Mouse (Mus musculus) granulocyte monocyte progenitor cell, adult 5-6 weeks (primary cell): ENCODE data around the gene Immp1l. TPM values are rescaled to one million over a fixed set of nuclear protein-coding genes. Genes with fewer than 3 reads are reported as not detected.

ENCODE experiments used
- ATAC-seq: replicated peaks from 2 replicates; pipeline ENCODE4 v1.8.0; 2016; ENCODE audit warnings: mild to moderate bottlenecking, moderate TSS enrichment, inconsistent platforms; ENCODE audit not compliant: poor library complexity, severe bottlenecking
- total RNA-seq, 2 experiments: library from RNA; stranded (forward) in 1 of 2; stranded (reverse) in 1 of 2; fragments of 200-712, 200-1000 nt in 1 of 2; fragments of >200 nt in 1 of 2; fragmentation: Nextera tagmentation in 1 of 2; gene quantifications; 2 replicates each; pipeline ENCODE4 v1.2.3; 2014 to 2017

Immp1l gene
- total RNA-seq (2014; fragmentation: Nextera tagmentation): 53.8 and 59.1 TPM in 2 replicates
- 39.6 and 55.8 TPM in 2 replicates for total RNA-seq (2017)

GRCm38 (mm10) chr2:105903896-105904756 lies at the start of gene Immp1l, which contains the start of gene Elp4:
Immp1l (plus strand) TSS chr2:105904638.
Elp4 (minus strand) TSS chr2:105904564.
- peak; percentile 98 for ATAC-seq

DNA sequence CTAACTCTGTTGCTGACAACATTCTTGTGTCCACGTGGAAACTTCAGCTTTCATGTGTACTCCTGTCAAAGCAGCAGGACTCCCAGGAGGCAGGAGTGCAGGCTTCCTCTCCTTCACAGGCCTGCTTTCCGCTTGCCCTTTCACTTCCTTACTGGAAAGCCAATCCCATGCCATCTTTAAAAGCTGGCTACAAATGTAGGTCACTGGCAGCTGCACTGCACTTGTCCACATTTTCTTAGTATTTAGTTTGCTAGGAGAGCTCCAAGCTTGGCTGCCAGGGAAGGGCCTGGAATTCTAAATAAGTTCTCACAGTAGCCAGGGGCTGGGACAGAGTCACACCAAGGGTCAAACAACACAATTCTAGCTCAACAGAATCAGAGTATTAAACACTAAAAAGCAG lies 49.7 kb upstream of the Immp1l start:
- no peak for ATAC-seq

DNA sequence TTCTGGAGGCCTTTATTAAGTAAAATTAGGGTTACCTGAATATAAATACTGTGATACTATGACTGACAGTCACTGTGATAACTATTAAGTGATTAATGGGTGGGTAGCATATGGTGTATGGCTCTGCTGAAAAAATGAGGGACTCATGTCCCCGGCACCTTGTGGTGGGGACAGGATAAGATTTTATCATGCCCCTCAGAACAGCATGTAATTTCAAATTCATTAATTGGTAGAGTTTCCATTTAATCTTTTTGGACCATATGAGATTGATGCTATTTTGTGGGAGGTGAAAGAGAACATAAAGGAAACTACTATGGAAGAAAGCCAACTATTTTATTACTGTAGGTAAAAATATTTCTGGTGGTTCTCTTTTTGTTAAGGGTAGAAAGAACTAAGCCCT lies 31.0 kb upstream of the Immp1l start:
- ATAC-seq: no peak

DNA sequence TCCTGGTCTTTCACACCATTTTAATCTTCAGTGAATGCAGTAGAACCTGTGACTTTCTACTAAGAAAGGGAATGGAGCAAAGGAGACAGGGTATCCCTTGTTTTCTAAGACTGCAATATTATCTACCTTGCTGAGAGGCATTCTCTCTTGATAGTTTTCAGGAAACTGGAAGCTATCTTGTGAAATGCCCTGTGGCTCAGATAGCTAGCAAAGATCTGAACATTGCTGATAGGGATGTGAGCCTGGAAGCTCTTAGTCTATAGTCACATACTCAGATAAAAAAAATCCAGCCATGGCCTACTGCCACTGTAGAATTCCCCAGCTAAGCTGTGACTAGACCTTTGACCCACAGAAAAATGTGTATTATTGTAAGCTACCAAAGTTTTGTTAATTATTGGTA lies 13.6 kb upstream of the Immp1l start:
- no peak for ATAC-seq

GRCm38 (mm10) chr2:105904757-105905146 lies 314 bp downstream of the Immp1l start:
- peak; percentile 37 for ATAC-seq

- no peak for ATAC-seq
These were observed 3.9 kb downstream of the Immp1l start for GRCm38 (mm10) chr2:105908351-105908750.

- 0 out of 2 replicates have a peak, but pooled peaks have one; percentile 14 for ATAC-seq
These were observed 6.2 kb downstream of the Immp1l start for GRCm38 (mm10) chr2:105910611-105911010.

DNA sequence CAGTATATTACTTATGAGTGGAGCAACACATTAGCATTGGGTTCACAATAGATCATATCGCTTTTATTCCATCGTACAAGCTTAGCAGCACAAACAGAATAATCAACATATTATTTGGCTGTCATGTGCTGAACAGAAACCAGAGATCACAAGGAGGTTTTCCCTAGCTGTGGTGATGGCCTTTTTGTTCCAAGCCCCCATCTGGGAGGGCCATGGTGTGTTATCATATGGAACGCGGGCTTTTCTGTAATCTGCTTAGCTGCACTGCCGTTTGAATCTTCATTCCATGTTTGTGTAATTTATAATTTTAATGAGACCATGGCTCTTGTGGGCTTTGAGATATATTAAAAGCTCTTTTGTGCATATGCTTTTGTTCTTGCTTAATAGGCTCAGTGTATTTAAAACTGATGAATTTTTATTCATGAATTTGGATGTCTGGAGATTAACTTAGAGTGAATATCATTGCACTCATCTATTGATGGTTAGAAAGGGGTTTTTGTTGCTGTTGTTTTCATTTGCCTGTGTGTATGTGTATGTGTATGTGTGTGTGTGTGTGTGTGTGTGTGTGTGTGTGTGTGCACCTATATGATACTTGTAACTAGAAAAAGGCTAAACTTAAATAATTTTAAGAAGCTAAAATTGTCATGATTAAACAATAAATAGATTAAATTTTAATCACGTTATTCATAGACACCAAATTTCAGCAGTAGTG lies 9.4 kb downstream of the Immp1l start:
- no peak for ATAC-seq

DNA sequence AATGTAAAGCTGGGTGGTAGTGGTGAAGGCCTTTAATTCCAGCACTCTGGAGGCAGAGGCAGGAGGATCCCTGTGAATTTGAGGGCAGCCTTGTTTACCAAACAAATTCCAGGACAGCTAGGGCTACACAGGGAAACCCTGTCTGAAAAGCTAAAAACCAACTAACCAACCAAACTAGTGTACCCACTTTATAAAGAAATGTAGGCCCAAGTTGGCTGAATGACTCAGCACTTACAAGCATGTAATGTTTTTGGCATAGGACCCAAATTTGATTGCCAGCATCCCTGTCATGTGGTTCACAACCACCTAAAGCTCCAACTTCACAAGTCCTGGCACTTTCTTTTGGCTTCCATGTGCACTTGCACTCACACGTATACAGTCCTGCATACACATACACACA lies 12.2 kb downstream of the Immp1l start:
- no peak for ATAC-seq

DNA sequence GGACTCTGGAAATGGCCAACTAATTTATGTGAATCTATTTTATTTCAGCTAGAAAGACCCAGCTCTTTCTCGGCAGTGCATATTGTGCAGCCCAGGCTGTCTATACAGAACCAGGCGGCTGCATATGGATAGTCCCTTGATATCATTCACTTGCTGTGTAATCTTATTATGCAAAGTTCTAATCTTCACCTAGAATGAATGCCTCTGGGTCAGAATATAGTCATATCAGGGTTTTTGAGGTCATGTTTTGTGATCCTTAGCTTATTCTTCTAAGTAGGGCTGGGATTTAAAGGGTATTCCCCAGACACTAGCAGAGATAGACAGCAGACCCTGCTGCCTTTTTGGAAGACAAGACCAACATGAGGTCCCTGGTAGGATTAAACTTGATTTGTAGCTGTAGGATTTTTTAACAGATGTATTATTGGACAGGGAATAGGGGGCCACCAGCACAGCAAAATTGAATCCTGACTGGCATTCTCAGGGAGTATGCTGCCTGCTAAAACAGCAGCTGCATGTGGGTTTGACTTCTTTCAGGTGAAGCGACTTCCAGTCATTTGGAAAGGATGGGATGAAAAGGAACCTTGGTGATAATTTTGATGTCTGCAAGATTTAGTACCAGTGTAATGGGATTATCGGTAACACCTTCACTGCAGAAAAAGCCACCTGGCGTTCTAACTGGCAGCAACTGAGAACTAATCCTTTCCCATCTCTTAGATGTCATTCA lies 13.3 kb downstream of the Immp1l start:
- no peak for ATAC-seq

DNA sequence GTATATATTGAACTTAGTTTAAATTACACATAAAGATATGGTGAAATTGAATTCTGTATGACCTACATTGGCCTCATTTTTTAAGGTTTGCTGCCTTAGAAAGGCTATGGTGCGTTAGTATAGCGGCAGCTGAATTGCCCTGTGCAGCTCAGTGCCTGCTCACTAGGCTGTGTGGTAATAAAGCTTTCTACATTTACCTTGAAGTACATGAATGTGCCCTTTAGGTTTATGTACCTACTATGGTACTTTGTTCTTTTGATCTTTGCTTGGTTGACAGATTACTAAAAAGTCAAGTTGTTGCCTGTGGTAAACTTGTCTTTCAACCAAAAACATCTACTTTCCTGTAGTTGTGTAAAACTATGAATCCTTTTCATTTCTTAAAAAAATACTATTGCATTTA lies 45.7 kb downstream of the Immp1l start:
- ATAC-seq: no peak

DNA sequence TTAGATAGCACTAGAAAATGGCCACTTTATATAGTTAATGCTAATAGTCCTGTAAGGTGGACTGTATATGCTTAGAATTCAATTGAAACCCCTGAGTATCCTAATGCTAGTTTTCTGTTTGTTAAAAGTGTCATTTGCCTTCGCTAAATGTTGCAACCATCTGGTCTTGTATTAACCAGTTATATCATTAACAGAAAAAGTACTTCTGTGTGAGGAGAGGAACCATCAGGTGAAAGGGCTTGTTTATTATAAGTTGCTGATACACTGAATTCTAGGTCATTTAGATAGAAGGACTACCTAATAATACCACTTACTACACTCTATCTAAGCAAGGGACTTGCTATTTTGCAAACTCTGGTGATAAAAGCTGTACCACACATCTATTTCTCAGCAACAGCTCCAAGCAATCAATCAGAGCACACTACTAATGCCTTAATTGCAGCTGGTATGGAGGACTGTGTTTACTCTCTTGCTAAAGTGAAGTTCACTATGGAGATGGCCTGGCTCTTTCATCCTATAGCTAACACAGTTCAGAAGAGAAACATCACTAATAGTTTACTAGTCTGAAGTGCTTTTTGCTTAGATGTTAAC lies 47.0 kb downstream of the Immp1l start:
- ATAC-seq: no peak

- no peak for ATAC-seq
These were observed 49.4 kb downstream of the Immp1l start for GRCm38 (mm10) chr2:105953862-105954261.

DNA sequence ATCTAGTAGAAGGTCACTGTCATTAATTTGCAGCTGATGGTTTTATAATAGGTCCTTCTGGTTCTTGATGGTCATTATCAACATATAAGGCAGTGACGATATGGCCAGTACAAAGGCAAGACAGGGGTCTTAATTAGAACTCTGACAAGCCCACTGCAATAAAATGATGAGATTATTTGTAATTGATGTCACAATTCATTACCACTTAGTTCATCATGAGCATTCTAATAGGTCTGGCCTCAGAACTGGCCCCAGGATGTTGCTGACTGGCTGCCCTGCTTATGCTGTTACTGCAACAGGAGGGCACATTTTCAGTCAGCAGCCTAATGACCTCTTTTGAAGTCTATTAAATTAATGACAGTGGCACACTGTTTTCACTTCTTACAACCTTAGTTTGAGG lies 59.0 kb downstream of the Immp1l start:
- no peak for ATAC-seq

DNA sequence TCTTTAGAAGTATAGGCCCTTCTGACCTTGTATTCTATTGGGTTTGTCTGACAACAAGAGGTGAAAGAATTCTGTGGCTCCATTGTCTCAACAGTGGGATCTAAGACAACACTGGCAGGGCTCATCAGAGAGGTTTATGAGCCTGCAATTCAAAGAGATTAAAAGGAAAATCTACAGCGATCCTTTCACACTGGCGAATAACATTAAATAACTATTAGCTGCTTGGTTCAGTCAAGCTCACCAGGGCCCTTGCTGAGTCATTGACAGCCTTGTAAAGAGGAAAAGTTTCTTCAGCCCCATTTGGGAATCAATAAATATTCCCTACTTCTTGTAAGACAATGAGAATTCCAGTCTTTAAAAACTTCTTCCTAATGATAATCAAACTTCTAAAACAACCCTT lies 69.5 kb downstream of the Immp1l start:
- ATAC-seq: no peak

DNA sequence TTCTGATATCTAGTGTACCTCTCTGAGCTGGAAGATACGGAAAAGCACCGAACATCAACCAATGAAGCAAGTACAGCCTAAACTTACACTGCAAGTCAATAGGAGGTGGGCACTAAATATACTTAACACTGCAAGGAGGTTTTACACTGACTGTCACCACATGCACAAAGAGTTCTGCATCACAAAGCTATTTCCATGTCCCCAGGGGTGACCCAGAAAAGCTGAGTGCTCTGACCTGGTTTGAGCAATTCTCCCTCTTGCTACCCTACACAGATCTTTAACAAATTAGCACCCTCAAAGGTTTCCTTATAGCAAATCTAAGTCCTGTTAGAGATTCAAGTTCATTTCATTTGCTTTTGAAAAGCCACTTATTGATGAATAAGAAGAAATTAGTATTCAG lies 73.6 kb downstream of the Immp1l start:
- no peak for ATAC-seq

GRCm38 (mm10) chr2:105985206-105985605 lies 80.8 kb downstream of the Immp1l start:
- no peak for ATAC-seq

GRCm38 (mm10) chr2:105987131-105987530 lies 82.7 kb downstream of the Immp1l start:
- no peak for ATAC-seq

DNA sequence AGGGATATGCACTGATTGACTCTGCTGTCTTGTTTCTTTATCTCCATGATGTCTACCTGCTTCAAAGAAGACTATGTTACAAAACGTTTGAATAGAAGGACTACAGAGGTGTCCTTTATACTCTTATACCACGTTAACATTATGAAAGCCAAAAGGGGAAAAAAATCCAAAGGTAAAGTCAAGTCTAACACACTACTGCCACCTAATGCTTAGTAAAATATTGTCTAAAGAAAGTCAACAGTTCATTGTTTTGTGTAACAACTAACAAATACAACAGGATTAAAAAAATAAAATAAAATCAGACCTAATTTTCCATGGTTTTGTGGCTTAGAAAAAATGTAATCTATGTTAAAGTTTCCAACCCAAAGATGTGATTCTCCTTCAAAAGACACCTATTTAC lies 83.6 kb downstream of the Immp1l start:
- ATAC-seq: no peak
